Mouse (Mus musculus) heart, adult 9 months (tissue): ENCODE measurements around the gene Hspb11.
A peak's percentile ranks its signal among the peaks of the same experiment; 100 is the strongest.

Experiments
- DNase-seq, 2 experiments: peaks; one replicate each; pipeline ENCODE4 v3.0.0; 2022; ENCODE audit warnings: low spot score in 2 of 2

Gene Hspb11

GRCm38 (mm10) chr4:107253125-107254091 is at the start of gene Hspb11, which contains the start of gene Lrrc42:
Hspb11 (plus strand) TSS chr4:107253593.
Lrrc42 (minus strand) TSS chr4:107253532.
- peak; percentile 91 to 93 for DNase-seq

GRCm38 (mm10) chr4:107207016-107207415 is 46.4 kb upstream of the Hspb11 start:
- DNase-seq, result no peak

- DNase-seq, result no peak
Measured at GRCm38 (mm10) chr4:107208880-107209279, 44.5 kb upstream of the Hspb11 start, which contains the start of gene Ldlrad1. Ldlrad1 (plus strand) TSS chr4:107209180.

- no peak for DNase-seq
Measured at GRCm38 (mm10) chr4:107210483-107211097, 42.8 kb upstream of the Hspb11 start.

GRCm38 (mm10) chr4:107211465-107211864 is 41.9 kb upstream of the Hspb11 start:
- DNase-seq, result no peak

- no peak for DNase-seq
Measured at GRCm38 (mm10) chr4:107211936-107212335, 41.5 kb upstream of the Hspb11 start.

- no peak for DNase-seq
Measured at GRCm38 (mm10) chr4:107213279-107214011, 39.9 kb upstream of the Hspb11 start.

GRCm38 (mm10) chr4:107217574-107217973 is 35.8 kb upstream of the Hspb11 start:
- no peak for DNase-seq

- DNase-seq, result no peak
Measured at GRCm38 (mm10) chr4:107221524-107221923, 31.9 kb upstream of the Hspb11 start.

- peak; percentile 47 to 58 for DNase-seq
Measured at GRCm38 (mm10) chr4:107223225-107224204, 29.9 kb upstream of the Hspb11 start.

GRCm38 (mm10) chr4:107226313-107226712 is 27.1 kb upstream of the Hspb11 start:
- DNase-seq, result no peak

GRCm38 (mm10) chr4:107232219-107232618 is 21.2 kb upstream of the Hspb11 start:
- no peak for DNase-seq

- no peak for DNase-seq
Measured at GRCm38 (mm10) chr4:107238253-107238652, 15.1 kb upstream of the Hspb11 start.

- no peak for DNase-seq
Measured at GRCm38 (mm10) chr4:107240196-107240595, 13.2 kb upstream of the Hspb11 start.

- no peak for DNase-seq
Measured at GRCm38 (mm10) chr4:107243365-107244333, 9.7 kb upstream of the Hspb11 start.

GRCm38 (mm10) chr4:107245368-107245767 is 8.0 kb upstream of the Hspb11 start:
- no peak for DNase-seq

- DNase-seq, result no peak
Measured at GRCm38 (mm10) chr4:107246040-107246439, 7.4 kb upstream of the Hspb11 start.

- peak in 1 of 2 experiments; percentile 4 for DNase-seq
Measured at GRCm38 (mm10) chr4:107247110-107247509, 6.3 kb upstream of the Hspb11 start.

- no peak for DNase-seq
Measured at GRCm38 (mm10) chr4:107248061-107248460, 5.3 kb upstream of the Hspb11 start.

- DNase-seq, result no peak
Measured at GRCm38 (mm10) chr4:107249471-107249870, 3.9 kb upstream of the Hspb11 start.
